In the genomic region with DNA sequence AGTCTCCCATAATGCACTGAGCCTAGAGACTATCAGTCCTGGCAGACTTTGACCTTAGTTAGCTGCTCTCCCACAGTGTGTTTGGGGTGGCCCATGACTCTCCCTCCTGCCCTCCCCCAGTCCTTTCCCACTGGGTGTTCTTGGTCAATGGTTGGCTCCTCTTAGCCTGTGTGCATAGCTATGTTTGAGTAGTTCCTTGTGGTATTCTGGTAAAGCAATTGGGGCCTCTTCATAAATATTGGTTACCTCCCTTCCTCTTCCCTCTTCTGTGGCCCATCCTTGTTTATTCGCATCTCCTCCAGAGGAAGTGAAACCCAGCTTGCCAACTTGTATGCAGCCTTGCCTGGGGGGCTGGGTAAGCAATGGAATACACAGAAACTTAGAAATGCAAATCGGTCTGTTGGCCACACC, we compare ENCODE assay signal across 12 mouse cellular contexts.
DNase-seq lines count a peak whose midpoint lies in the region; ATAC-seq lines count a peak whose summit lies in the region.
"Had no signal": no experiment of that assay in that cellular context is flagged by ENCODE, and none has a peak within 500 bp of the region (broad histone marks: within the 10 kb centered on the region; RNA-seq: fewer than 3 reads in every experiment).

No protein-coding gene starts in this region.

- peak; percentile 53 for ATAC-seq in common myeloid progenitor, adult 5-6 weeks (replicated peaks; ENCODE audit: low read depth, poor library complexity, severe bottlenecking)
- no peak for ATAC-seq in megakaryocyte-erythroid progenitor cell, adult 5-6 weeks (replicated peaks; ENCODE audit: low FRiP score, low TSS enrichment, poor library complexity, severe bottlenecking)
- ATAC-seq: inflammation-experienced regulatory T-cells, adult 6 months had no signal

- peak; percentile 55 for DNase-seq in kidney, adult 9 months
- no peak for DNase-seq in kidney, postnatal 14 days
- peak; percentile 76 for DNase-seq in lung, postnatal 36 days
- peak; percentile 86 to 90 for DNase-seq in spleen, postnatal 36 days (ENCODE audit: low spot score in 2 of 2)
- DNase-seq in cerebellum, adult 11-12 months: no peak
- DNase-seq in right cerebral cortex, postnatal 36 days (ENCODE audit: low spot score in 2 of 2): no peak
- DNase-seq: adrenal gland, postnatal 10 days; embryo, embryonic 11 days; heart, postnatal 36 days had no signal

Comparison
In these comparisons a context has a peak if more than half of its experiments do, and no peak if none do; other contexts are left out.
1. DNase-seq: peak in kidney, adult 9 months (single experiment), lung, postnatal 36 days (single experiment) and spleen, postnatal 36 days (2 of 2); none in kidney, postnatal 14 days (single experiment), cerebellum, adult 11-12 months (single experiment) and right cerebral cortex, postnatal 36 days (0 of 2).